Mouse (Mus musculus) embryonic facial prominence, embryonic 13.5 days (tissue): ENCODE measurements around the gene Hip1r. TPM values are rescaled to one million over a fixed set of nuclear protein-coding genes. Genes with fewer than 3 reads are reported as not detected.
"Not testable (repeated sequence)": the region's sequence is repeated elsewhere in the genome, so short reads cannot be mapped to it uniquely, and the experiment has no call there.

Experiments used
- ATAC-seq: fragments of 200-750 bp; cut with Nextera tagmentation; 2 replicates; pipeline ENCODE4 v1.8.0; 2017; ENCODE audit warnings: low read depth; ENCODE audit not compliant: insufficient number of reproducible peaks, insufficient read depth, low FRiP score, low TSS enrichment
- H3K27ac ChIP-seq: fragments of 300-500 bp; sonication (generic); 2 replicates; pipeline ENCODE4 v1.5.1; 2015; ENCODE audit warnings: moderate library complexity, mild to moderate bottlenecking, inconsistent platforms
- H3K27me3 ChIP-seq: fragments of 300-500 bp; sonication (generic); 2 replicates; pipeline ENCODE4 v1.6.1; 2015; ENCODE audit warnings: mild to moderate bottlenecking, inconsistent platforms
- H3K36me3 ChIP-seq: fragments of 300-500 bp; sonication (generic); 2 replicates; pipeline ENCODE4 v1.6.1; 2015; ENCODE audit warnings: mild to moderate bottlenecking, inconsistent platforms
- H3K4me1 ChIP-seq: fragments of 300-500 bp; sonication (generic); 2 replicates; pipeline ENCODE4 v1.6.1; 2015; ENCODE audit warnings: inconsistent platforms
- H3K4me2 ChIP-seq: fragments of 300-500 bp; sonication (generic); 2 replicates; pipeline ENCODE4 v1.6.1; 2015; ENCODE audit warnings: moderate library complexity, mild to moderate bottlenecking, inconsistent platforms
- H3K4me3 ChIP-seq: fragments of 300-500 bp; sonication (generic); 2 replicates; pipeline ENCODE4 v1.5.1; 2015; ENCODE audit warnings: mild to moderate bottlenecking, inconsistent platforms
- H3K9ac ChIP-seq: fragments of 300-500 bp; sonication (generic); 2 replicates; pipeline ENCODE4 v1.6.1; 2015; ENCODE audit warnings: mild to moderate bottlenecking, inconsistent platforms
- H3K9me3 ChIP-seq: fragments of 300-500 bp; sonication (generic); 2 replicates; pipeline ENCODE4 v1.6.1; 2016; ENCODE audit warnings: inconsistent platforms
- WGBS: fragments of 180-500 bp; shearing (Covaris S2); methylation state at CpG from one replicate; pipeline ENCODE4 v1.1.7; 2015; ENCODE audit warnings: mixed read lengths; 5-methylcytosine and 5-hydroxymethylcytosine counted together
- polyA plus RNA-seq: library from polyadenylated mRNA; unstranded; fragments of >200 nt; fragmentation: Nextera tagmentation; extraction: Ambion mirVana; gene quantifications from 2 replicates; pipeline ENCODE4 v1.2.1, GENCODE M21; 2015

Gene Hip1r
- polyA plus RNA-seq, 1 experiment from 2014 or later, result 9.6 TPM

DNA sequence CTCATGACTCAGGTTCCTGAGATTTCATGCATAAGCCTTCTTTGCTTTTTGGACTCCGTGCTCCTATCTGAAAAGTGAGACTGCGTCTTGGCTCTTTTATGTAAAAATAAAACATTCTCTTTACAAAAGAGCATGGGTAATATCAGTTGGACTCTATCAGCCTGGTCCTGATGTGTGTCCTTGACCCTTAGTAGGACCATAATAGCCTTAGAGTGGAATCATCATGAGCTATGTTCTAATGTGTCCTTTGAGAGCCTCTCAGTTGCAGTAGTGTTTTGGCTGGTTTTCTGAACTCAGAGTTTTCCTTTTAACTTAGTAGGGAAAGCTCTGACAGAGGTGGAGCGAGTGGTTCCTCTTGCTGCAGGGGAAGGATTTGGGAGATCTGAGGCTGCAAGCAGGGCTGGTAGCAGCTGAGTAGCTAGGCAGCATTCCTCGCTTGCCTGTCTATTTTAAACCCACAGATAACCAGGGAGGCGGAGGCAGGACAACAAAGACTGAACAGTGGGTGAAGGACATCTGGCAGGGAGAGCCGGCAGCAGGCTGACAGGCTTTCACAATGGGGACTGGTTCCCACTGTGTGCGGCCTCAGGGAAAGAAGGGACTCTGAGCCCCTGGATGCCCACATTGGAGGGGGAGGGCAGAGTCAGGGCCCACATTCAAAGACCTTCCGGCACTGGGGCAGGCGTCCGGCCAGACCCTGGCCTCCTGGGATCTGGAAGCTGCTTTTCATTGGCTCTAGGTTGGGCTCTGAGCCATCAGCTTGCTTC is 70.0 kb downstream of the Hip1r start:
- no peak for ATAC-seq
- H3K4me3 ChIP-seq, result no peak overlapping the region
- peak overlapping the region; percentile 4; the same call in 1 of the 2 replicates for H3K9ac ChIP-seq
- H3K4me1 ChIP-seq, result peaks cover 8% of the 10 kb centered on the region
- 34% methylated on average over 10 of the region's 10 CpGs for WGBS
- no peaks in the 10 kb centered on the region for H3K36me3 ChIP-seq
- no peaks in the 10 kb centered on the region for H3K27me3 ChIP-seq
- peak overlapping the region; percentile 75 for H3K27ac ChIP-seq
- no peak overlapping the region for H3K4me2 ChIP-seq
- no peaks in the 10 kb centered on the region for H3K9me3 ChIP-seq

DNA sequence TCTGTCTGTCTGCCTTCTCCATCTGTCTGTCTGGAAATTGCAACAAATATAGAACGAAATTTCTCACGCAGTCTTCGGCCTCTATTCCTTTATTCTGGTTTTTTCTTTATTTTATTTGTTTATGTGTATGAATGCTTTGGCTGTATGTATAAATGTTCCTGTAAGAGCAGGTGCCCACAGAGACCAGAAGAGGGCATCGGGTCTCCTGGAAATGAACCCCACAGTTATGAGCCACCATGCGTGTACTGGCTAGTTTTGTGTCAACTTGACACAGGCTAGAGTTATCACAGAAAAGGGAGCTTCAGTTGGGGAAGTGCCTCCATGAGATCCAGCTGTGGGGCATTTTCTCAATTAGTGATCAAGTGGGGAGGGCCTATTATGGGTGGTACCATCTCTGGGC is 70.6 kb downstream of the Hip1r start:
- 82% methylated on average over 5 of the region's 5 CpGs for WGBS
- H3K27ac ChIP-seq, result peak overlapping the region; percentile 75
- no peaks in the 10 kb centered on the region for H3K9me3 ChIP-seq
- ATAC-seq, result no peak
- H3K27me3 ChIP-seq, result no peaks in the 10 kb centered on the region
- H3K4me2 ChIP-seq, result no peak overlapping the region
- 0 out of 2 replicates have a peak overlapping the region, but pooled peaks have one; percentile 4 for H3K9ac ChIP-seq
- H3K36me3 ChIP-seq, result no peaks in the 10 kb centered on the region
- peaks cover 8% of the 10 kb centered on the region for H3K4me1 ChIP-seq
- H3K4me3 ChIP-seq, result no peak overlapping the region

DNA sequence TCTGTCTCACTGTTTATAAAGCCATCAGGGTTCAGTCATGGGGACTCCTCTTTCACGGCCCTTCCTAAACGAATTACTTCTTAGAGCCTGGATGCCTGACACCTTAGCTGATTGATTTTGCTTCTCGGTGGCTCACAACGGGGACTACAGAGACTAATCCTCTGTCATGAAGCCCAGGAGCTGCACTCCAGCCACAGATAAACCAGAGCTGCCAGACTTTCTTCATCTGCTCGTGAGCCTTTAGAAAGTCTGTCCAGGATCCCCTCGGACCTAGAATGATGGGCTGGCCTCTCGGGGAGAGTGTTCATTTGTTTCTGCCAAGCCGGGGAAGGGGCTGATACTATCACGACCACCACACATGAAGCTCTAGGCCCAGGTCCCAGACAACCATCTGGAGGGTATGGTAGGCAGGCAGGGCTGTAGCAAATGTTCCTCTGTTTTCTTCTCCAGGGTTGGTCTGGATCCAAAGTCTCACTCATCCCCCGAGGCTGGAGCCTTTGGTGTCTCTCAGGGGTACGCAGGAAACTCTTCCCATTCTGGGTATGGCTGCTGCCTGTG is 72.1 kb downstream of the Hip1r start:
- ATAC-seq, result no peak
- no peaks in the 10 kb centered on the region for H3K9me3 ChIP-seq

DNA sequence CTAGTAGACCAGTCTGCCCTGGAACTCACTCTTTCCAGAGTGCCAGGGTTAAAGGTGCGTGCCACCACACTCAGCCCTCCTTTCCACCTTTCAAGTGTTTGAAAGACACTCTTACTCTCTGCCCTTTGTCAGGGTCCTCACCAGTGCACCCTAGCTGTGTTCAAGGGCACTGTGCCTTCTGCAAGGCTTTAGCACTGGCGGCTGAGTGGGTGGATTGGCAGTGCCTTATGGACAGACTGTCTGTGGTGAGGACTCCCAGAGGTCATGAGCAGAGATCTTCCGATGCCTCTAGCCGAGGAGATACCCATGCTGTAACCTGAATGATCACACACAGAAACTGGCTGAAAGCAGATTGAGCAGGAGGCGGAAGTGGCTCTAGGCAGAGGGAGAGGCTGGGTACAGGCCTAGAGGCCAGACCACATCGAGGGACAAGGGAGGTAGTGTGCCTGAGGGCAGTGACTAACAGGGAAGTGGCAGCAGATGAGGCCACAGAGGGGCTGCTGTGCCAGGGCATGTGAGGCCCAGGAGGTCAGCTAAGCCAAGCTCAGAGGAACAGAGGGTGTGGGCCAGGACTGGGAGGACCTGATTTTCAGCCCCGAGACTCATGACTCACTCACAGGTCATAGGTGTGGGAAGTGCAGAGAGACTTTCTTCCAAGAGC is 73.4 kb downstream of the Hip1r start:
- no peak for ATAC-seq
- no peaks in the 10 kb centered on the region for H3K27me3 ChIP-seq
- no peaks in the 10 kb centered on the region for H3K36me3 ChIP-seq
- H3K4me2 ChIP-seq, result no peak overlapping the region
- no peak overlapping the region for H3K4me3 ChIP-seq
- H3K4me1 ChIP-seq, result peaks cover 27% of the 10 kb centered on the region
- 0 out of 2 replicates have a peak overlapping the region, but pooled peaks have one; percentile 22 for H3K27ac ChIP-seq
- H3K9ac ChIP-seq, result no peak overlapping the region
- 64% methylated on average over 7 of the region's 7 CpGs for WGBS
- H3K9me3 ChIP-seq, result no peaks in the 10 kb centered on the region

More for the DNA sequence above, 72.1 kb downstream of the Hip1r start:
- Histone ChIP-seq H3K4me1 (peaks cover 22% of the 10 kb centered on the region), H3K4me2 (no peak overlapping the region), H3K9ac (no peak overlapping the region), H3K36me3 (no peaks in the 10 kb centered on the region), H3K27me3 (no peaks in the 10 kb centered on the region), H3K27ac (no peak overlapping the region), H3K4me3 (no peak overlapping the region)
- 44% methylated on average over 11 of the region's 11 CpGs for whole genome bisulfite sequencing

DNA sequence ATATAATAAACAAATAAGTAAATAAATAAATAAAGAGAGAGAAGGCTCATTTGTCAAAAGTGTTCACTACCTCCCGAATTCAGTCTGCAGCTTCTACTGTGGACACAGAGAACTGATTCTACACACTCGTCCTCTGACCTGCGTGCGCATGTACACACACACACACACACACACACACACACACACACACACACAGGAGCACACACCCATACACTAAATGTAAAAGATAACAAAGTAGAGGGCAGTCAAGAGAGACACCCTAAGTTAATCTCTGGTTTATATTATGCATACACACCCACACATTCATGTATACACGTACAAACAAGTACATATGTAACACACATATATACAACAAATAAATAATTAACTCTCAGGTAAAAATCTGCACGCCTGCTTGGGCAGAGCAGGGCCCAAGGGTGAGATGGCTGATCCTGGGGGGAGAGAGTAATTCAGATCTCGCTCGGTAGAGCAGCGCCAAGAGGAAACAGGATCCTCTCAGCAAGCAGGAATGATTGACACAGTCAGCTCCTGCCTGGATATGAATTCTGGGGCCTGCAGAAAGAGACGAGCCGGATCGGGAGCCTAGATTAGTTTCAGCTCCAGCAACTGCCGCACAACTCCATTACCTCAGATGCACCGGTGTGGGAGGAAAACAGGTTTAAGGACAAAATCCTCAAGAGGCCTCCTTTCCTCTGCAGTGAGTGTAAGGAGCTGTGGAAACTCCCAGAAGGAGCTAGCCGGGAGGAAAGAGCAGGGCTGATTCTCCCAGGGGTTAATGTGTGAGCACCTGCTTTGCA is 76.0 kb downstream of the Hip1r start:
- no peaks in the 10 kb centered on the region for H3K36me3 ChIP-seq
- peak overlapping the region; percentile 47; the same call in 1 of the 2 replicates for H3K9ac ChIP-seq
- H3K4me2 ChIP-seq, result 0 out of 2 replicates have a peak overlapping the region, but pooled peaks have one; percentile 11
- no peak overlapping the region for H3K4me3 ChIP-seq
- no peaks in the 10 kb centered on the region for H3K27me3 ChIP-seq
- peaks cover 22% of the 10 kb centered on the region for H3K4me1 ChIP-seq
- ATAC-seq, result no peak
- peak overlapping the region; percentile 89 for H3K27ac ChIP-seq
- WGBS, result 38% methylated on average over 15 of the region's 15 CpGs
- H3K9me3 ChIP-seq, result no peaks in the 10 kb centered on the region

DNA sequence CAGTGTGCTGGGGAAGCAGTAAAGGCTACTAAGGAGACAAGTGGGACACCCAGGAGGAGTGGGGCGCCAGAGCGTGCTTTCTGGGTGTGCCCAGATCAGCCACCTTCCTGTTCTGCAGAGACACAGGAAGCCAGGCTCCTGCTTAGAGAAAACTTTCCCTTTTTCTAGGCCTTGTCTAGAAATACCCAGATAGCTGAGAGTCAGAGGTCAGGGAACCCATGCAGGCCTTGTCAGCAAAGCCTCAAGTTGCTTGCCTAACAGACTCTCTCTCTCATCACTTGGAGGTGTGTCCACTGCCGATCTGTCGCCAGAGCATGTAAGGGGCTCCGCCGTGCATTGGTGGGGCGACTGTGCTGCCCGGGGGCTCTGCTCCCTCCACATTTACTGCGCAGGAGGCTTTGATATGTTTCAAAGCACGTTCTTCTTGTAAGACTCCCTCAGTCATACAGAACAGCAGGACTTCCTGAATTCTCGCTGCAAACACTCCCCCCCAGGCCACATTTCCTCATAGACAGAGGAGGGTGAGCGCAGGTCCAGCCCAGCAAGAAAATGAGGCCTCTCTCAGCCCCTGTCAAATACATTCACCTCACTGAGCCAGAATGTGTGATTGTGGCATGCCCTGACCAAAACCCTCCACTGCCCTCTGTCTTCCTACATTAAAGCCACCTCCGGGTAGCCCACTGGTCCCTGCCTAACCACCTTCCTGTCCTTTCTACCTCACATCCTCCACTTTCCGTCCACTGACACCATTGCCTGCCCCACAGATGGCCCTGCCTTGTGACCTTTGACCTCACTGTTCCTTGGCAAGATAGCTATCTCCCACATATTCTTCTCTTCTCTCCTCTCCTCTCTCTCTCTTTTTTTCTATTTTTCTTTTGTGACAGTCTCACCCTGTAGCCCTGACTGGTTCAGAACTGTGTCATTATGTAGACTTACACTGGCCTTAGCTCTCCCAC is 76.9 kb downstream of the Hip1r start:
- Histone ChIP-seq H3K4me2 (peak overlapping the region; percentile 11; the same call in 1 of the 2 replicates), H3K4me1 (peaks cover 22% of the 10 kb centered on the region), H3K4me3 (no peak overlapping the region), H3K27me3 (no peaks in the 10 kb centered on the region), H3K9me3 (no peaks in the 10 kb centered on the region), H3K36me3 (no peaks in the 10 kb centered on the region), H3K9ac (peak overlapping the region; percentile 47), H3K27ac (peak overlapping the region; percentile 89)
- ATAC-seq, result peak; percentile 11; the same call in 1 of the 2 replicates
- WGBS, result 25% methylated on average over 14 of the region's 14 CpGs

DNA sequence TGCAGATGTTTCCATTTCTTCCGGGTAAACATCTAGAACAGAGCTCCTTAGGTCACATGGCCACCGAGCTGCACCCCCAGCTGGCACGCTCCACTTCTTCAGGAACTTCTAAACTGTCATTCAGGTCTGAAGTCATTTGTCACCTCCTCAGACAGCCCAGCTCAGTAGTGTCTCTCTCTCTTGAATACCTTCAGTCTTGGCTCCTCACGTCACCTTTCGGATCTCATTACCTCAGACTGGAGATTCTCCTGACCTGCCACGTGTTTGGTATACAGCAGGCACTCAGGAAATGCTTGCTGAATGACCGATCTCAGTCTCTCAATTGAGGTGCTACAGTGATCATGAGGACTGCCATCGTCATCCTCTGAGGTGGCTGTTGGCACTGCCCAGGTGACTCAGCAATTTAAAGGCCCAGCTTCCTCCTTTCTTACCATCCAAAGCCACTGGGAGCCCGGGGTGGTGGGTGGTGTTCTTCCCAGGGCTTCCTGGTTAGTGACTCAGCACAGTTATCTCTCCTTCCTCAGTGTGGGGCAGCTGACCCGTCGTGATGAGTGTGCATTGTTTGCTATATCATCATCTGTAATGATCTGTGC is 78.6 kb downstream of the Hip1r start:
- Histone ChIP-seq H3K9ac (no peak overlapping the region), H3K9me3 (no peaks in the 10 kb centered on the region)
- WGBS, result 75% methylated on average over 11 of the region's 11 CpGs

DNA sequence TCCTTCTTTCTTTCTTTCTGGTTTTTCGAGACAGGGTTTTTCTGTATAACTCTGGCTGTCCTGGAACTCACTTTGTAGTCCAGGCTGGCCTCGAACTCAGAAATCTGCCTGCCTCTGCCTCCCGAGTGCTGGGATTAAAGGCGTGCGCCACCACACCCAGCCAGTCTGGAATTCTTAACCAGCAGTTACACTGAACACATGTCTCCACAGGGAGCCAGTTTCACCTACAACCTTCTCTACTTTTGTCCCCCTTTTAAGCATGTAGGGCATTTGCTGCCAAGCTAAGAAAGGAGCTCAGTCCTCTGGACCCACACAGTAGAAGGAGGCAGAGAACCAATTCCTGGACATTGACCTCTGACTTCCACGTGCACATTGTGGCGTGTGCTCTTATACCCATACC is 79.2 kb downstream of the Hip1r start:
- not testable (repeated sequence) for H3K27me3 ChIP-seq, H3K9me3 ChIP-seq, H3K4me2 ChIP-seq, H3K9ac ChIP-seq, ATAC-seq, H3K4me3 ChIP-seq, H3K36me3 ChIP-seq, H3K27ac ChIP-seq
- 90% methylated on average over 7 of the region's 7 CpGs for WGBS
- H3K4me1 ChIP-seq, result peaks cover 22% of the 10 kb centered on the region

More for the DNA sequence above, 78.6 kb downstream of the Hip1r start:
- Histone ChIP-seq H3K4me3 (no peak overlapping the region), H3K4me2 (no peak overlapping the region), H3K36me3 (no peaks in the 10 kb centered on the region), H3K4me1 (peaks cover 22% of the 10 kb centered on the region), H3K27ac (no peak overlapping the region), H3K27me3 (no peaks in the 10 kb centered on the region)
- ATAC-seq, result no peak
